Mouse (Mus musculus): ENCODE results near the gene Mink1. TPM values are rescaled to one million over a fixed set of nuclear protein-coding genes. Genes with fewer than 3 reads are reported as not detected.
"Not testable (repeated sequence)": the region's sequence is repeated elsewhere in the genome, so short reads cannot be mapped to it uniquely, and the experiment has no call there.

The Mink1 gene
- polyA plus RNA-seq (2015; fragmentation: Nextera tagmentation; extraction: Ambion mirVana) = 6.3 and 6.6 TPM in 2 replicates

GRCm38 (mm10) chr11:70562287-70562994, at the start of gene Mink1:
Gene Mink1, plus strand, starts transcription at chr11:70562881.
- peak; percentile 93 for DNase-seq (ENCODE audit: low spot score)

- DNase-seq (ENCODE audit: low spot score) = no peak
Measured at GRCm38 (mm10) chr11:70513520-70513919, 49.2 kb upstream of the Mink1 start.

- no peak for DNase-seq (ENCODE audit: low spot score)
Measured at GRCm38 (mm10) chr11:70514288-70514687, 48.4 kb upstream of the Mink1 start, which contains the start of gene Vmo1. Gene Vmo1, minus strand, starts transcription at chr11:70514616.

GRCm38 (mm10) chr11:70516352-70516751, 46.3 kb upstream of the Mink1 start:
- DNase-seq (ENCODE audit: low spot score) = peak; percentile 45

- DNase-seq (ENCODE audit: low spot score) = no peak
Measured at GRCm38 (mm10) chr11:70518436-70518835, 44.2 kb upstream of the Mink1 start.

- no peak for DNase-seq (ENCODE audit: low spot score)
Measured at GRCm38 (mm10) chr11:70518923-70519322, 43.8 kb upstream of the Mink1 start, which contains the start of gene Gltpd2. Gene Gltpd2, plus strand, starts transcription at chr11:70519196.

GRCm38 (mm10) chr11:70520178-70520769, 42.4 kb upstream of the Mink1 start:
- no peak for DNase-seq (ENCODE audit: low spot score)

GRCm38 (mm10) chr11:70523306-70523989, 39.2 kb upstream of the Mink1 start:
- DNase-seq (ENCODE audit: low spot score) = not testable (repeated sequence)

GRCm38 (mm10) chr11:70524782-70525181, 37.9 kb upstream of the Mink1 start:
- DNase-seq (ENCODE audit: low spot score) = no peak

- peak; percentile 96 for DNase-seq (ENCODE audit: low spot score)
Measured at GRCm38 (mm10) chr11:70525184-70525678, 37.5 kb upstream of the Mink1 start, which contains the start of gene Psmb6. Gene Psmb6, plus strand, starts transcription at chr11:70525367.

GRCm38 (mm10) chr11:70525726-70526125, 37.0 kb upstream of the Mink1 start:
- DNase-seq (ENCODE audit: low spot score) = no peak

- no peak for DNase-seq (ENCODE audit: low spot score)
Measured at GRCm38 (mm10) chr11:70526211-70526610, 36.5 kb upstream of the Mink1 start.

GRCm38 (mm10) chr11:70528610-70529009, 34.1 kb upstream of the Mink1 start:
- no peak for DNase-seq (ENCODE audit: low spot score)

- not testable (repeated sequence) for DNase-seq (ENCODE audit: low spot score)
Measured at GRCm38 (mm10) chr11:70531065-70531464, 31.6 kb upstream of the Mink1 start.

- DNase-seq (ENCODE audit: low spot score) = no peak
Measured at GRCm38 (mm10) chr11:70532839-70533238, 29.8 kb upstream of the Mink1 start, which contains the start of gene Gm40193. Gene Gm40193, minus strand, starts transcription at chr11:70532939.

GRCm38 (mm10) chr11:70539423-70539822, 23.3 kb upstream of the Mink1 start:
- DNase-seq (ENCODE audit: low spot score) = no peak

- peak; percentile 84 for DNase-seq (ENCODE audit: low spot score)
Measured at GRCm38 (mm10) chr11:70539877-70540587, 22.6 kb upstream of the Mink1 start, which contains the start of gene Pld2. Gene Pld2, plus strand, starts transcription at chr11:70540064.

GRCm38 (mm10) chr11:70540928-70541327, 21.8 kb upstream of the Mink1 start:
- DNase-seq (ENCODE audit: low spot score) = no peak

GRCm38 (mm10) chr11:70541415-70541814, 21.3 kb upstream of the Mink1 start:
- DNase-seq (ENCODE audit: low spot score) = no peak

- DNase-seq (ENCODE audit: low spot score) = no peak
Measured at GRCm38 (mm10) chr11:70544496-70544895, 18.2 kb upstream of the Mink1 start.

GRCm38 (mm10) chr11:70551526-70551925, 11.2 kb upstream of the Mink1 start:
- DNase-seq (ENCODE audit: low spot score) = no peak
